Mouse (Mus musculus) megakaryocyte-erythroid progenitor cell, adult 5-6 weeks (primary cell): Measurements from ENCODE around the gene Tuba8. TPM values are rescaled to one million over a fixed set of nuclear protein-coding genes. Genes with fewer than 3 reads are reported as not detected.
A peak's percentile ranks its signal among the peaks of the same experiment; 100 is the strongest.

Experiments used
- ATAC-seq: replicated peaks from 2 replicates; pipeline ENCODE4 v1.8.0; 2016; ENCODE audit warnings: mild to moderate bottlenecking, inconsistent platforms; ENCODE audit not compliant: severe bottlenecking, poor library complexity, low FRiP score, low TSS enrichment
- total RNA-seq, 2 experiments: library from RNA; stranded (forward) in 1 of 2; stranded (reverse) in 1 of 2; fragments of 200-1000, 215-1000 nt in 1 of 2; fragments of >200 nt in 1 of 2; fragmentation: Nextera tagmentation in 1 of 2; gene quantifications; 2 replicates each; pipeline ENCODE4 v1.2.3; 2014 to 2017

Tuba8 gene
- total RNA-seq, 2 experiments from 2014 or later: 2.5 to 10.7 TPM

GRCm38 (mm10) chr6:121272075-121272800, 61.7 kb downstream of the Tuba8 start:
- peak; percentile 92 for ATAC-seq

GRCm38 (mm10) chr6:121274356-121274755, 63.9 kb downstream of the Tuba8 start:
- ATAC-seq: no peak

Other genes starting within 250 kb of the Tuba8 start
- 77.2 and 89.3 TPM in 2 replicates for gene Mical3, start 79.7 kb upstream of the Tuba8 start, total RNA-seq (2014; fragmentation: Nextera tagmentation)
- 23.6 and 26.4 TPM in 2 replicates for gene Mical3, start 79.7 kb upstream of the Tuba8 start, total RNA-seq (2017)
- gene Pex26, start 27.0 kb upstream of the Tuba8 start, total RNA-seq (2014; fragmentation: Nextera tagmentation): 6.3 and 9.5 TPM in 2 replicates
- gene Pex26, start 27.0 kb upstream of the Tuba8 start, total RNA-seq (2017): 6.2 and 7.1 TPM in 2 replicates
- 5.2 and 7.0 TPM in 2 replicates for gene Usp18, start 35.2 kb downstream of the Tuba8 start, total RNA-seq (2014; fragmentation: Nextera tagmentation)
- 2.3 and 7.3 TPM in 2 replicates for gene Usp18, start 35.2 kb downstream of the Tuba8 start, total RNA-seq (2017)
- 5.7 and 11.0 TPM in 2 replicates for gene Slc6a13, start 89.5 kb downstream of the Tuba8 start, total RNA-seq (2014; fragmentation: Nextera tagmentation)
- 4.6 and 6.4 TPM in 2 replicates for gene Slc6a13, start 89.5 kb downstream of the Tuba8 start, total RNA-seq (2017)
- gene Slc6a12, start 132.4 kb downstream of the Tuba8 start, total RNA-seq (2014; fragmentation: Nextera tagmentation): 2.5 TPM in 1 of 2 replicates, not detected in the other
- gene Slc6a12, start 132.4 kb downstream of the Tuba8 start, total RNA-seq (2017): not detected in 2 replicates